ENCODE assay signal across 24 mouse cellular contexts in the genomic region with DNA sequence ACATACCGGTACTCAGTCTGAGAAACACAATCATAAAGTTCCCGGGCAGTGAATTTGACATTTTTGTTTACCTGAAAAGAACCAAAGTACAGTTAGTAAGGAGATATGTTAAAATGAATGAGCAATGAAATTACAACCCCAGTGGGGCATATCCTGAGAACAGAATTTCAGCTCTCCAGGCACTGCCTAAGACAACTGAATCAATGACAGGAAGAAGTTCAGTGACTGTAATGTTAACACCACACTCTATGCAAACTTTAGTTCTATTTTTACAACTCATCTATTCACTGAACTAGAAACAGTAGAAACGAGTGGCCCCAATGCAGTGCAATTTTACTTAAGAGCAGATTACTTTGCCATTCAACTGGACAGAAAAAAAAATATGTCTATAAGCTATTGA.
"Had no signal": no experiment of that assay in that cellular context is flagged by ENCODE, and none has a peak within 500 bp of the region (broad histone marks: within the 10 kb centered on the region; RNA-seq: fewer than 3 reads in every experiment).

No protein-coding gene starts in this region.

- H3K9ac ChIP-seq: heart, embryonic 12.5 days; hindbrain, embryonic 14.5 days; kidney, embryonic 15.5 days; limb, embryonic 13.5 days; limb, embryonic 15.5 days; liver, embryonic 12.5 days had no signal

- H3K27ac ChIP-seq: gastrocnemius, adult 2 months; heart, embryonic 10.5 days; hindbrain, embryonic 14.5 days; kidney, embryonic 15.5 days; kidney, postnatal 0 days; limb, embryonic 13.5 days; limb, embryonic 15.5 days; liver, embryonic 12.5 days had no signal

- DNase-seq: gastrocnemius, adult 2 months; gastrocnemius, postnatal 10 days; gastrocnemius, postnatal 25 days; heart, adult 18-20 months; heart, postnatal 10 days; kidney, adult 11 months; kidney, adult 2 months; kidney, adult 9 months; kidney, postnatal 14 days; kidney, postnatal 36 days; layer of hippocampus, adult 9-11 months; layer of hippocampus, postnatal 36 days; left cerebral cortex, postnatal 4 days had no signal

- H3K4me3 ChIP-seq: gastrocnemius, adult 2 months; heart, embryonic 10.5 days; heart, embryonic 12.5 days; kidney, embryonic 15.5 days; limb, embryonic 13.5 days; limb, embryonic 15.5 days; liver, embryonic 12.5 days had no signal

- H3K9me3 ChIP-seq: heart, embryonic 10.5 days; heart, embryonic 12.5 days; kidney, embryonic 15.5 days; limb, embryonic 13.5 days; limb, embryonic 15.5 days; liver, embryonic 12.5 days had no signal

- H3K27me3 ChIP-seq: heart, embryonic 12.5 days; kidney, embryonic 15.5 days; limb, embryonic 13.5 days; limb, embryonic 15.5 days; liver, embryonic 12.5 days had no signal

- H3K4me2 ChIP-seq: heart, embryonic 12.5 days; hindbrain, embryonic 14.5 days; kidney, embryonic 15.5 days; limb, embryonic 13.5 days; limb, embryonic 15.5 days; liver, embryonic 12.5 days had no signal

- H3K4me1 ChIP-seq: heart, embryonic 10.5 days; kidney, embryonic 15.5 days; limb, embryonic 13.5 days; limb, embryonic 15.5 days; liver, embryonic 12.5 days had no signal

- ATAC-seq: hindbrain, embryonic 16.5 days; inflammation-experienced regulatory T-cells, adult 6 months; intestine, embryonic 16.5 days; liver, embryonic 12.5 days had no signal
